Mouse (Mus musculus): Measurements from ENCODE around the gene Nme4.

Gene Nme4

DNA sequence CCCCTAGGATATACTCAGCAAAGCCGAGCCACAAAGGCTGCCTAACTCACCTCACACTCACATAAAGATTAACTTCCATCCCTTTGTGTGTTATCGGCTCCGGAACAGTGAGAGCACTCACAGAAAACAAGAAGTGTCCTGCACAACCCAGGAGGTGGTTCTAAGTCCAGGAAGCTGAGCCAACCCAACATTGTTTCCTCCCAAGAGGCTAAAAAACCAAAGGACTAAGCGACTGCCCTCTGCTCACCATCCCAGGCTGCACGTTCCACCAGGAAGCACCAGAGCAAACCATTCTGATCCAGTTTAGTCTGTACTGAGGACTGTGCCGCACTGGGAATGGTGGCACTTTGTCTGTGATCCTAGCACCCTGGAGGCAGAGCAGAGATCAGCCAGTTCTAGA is 30.5 kb downstream of the Nme4 start:
- no peak for DNase-seq

DNA sequence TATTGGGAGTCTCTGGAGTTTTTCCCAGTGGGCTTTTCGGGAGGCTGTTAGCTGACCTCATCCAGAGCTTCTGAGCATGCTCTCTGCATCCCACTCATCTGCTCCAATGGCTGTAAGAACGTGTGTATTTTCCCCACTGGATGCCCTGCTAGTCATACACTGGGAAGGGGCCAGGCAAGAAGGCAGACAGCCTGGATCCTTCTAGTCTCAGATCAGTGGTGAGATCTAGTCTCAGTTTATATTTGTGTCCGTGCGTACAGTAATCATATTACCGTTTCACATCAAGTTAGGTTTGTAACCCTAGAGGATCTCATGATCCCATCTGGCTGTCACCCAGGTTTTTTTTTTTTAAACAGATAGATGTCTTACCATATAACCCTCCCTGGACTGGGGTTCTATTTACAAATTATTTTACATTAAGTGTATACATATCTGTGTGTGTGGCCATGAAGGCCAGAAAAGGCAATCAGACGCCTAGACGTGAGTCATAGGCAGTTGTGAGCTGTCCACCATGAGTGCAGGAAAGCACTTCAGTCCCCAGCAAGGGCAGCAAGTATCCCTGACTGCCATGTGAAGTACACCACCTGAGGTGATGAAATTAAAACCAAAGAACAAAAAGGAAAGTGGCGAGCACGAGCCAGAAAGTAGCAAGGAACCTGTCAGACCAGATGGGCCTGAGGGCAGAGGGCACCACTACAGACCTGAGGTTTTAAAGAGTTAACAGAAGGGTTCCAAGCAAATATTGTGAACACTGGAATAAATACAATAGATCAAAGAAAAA is 37.4 kb downstream of the Nme4 start:
- peak; percentile 34 for DNase-seq

DNA sequence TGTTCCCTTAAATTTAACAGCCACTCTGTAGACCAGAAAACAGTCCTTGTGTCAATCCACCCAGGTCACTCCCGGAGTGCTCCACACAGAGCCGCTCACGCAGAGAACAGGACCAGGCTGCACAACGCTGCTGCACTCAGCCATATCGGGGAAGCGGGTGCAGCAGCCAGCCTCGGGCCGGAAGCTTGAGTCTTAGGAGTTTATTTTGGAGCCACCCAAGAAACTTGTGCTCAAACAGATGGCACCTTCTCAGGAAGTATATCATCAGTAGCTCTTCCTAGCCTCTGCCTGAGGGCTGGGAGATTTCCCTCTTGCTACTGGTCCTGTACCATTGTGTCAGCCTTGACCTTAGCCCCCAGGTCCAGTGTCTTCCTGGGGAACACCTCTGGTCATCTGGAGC is 38.1 kb downstream of the Nme4 start:
- no peak for DNase-seq

DNA sequence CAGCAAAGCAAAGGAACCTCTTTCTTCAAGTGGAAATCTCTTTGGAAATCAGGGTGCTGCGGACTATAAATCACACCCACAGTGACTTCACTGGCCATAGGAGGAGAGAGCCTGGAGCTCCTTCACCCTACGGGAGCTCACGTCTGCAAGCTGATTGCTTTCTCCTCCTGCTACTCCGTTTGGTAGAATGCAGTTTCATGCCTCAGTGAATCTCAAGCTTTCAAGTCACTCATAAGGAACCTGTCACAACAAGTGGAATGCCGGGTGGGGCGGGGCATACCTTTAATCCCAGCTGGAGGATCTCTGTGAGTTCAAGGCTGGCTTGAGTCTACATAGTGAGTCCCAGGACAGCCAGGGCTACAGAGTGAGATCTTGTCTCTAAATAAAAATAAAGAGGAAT is 40.2 kb downstream of the Nme4 start:
- DNase-seq = peak; percentile 8

DNA sequence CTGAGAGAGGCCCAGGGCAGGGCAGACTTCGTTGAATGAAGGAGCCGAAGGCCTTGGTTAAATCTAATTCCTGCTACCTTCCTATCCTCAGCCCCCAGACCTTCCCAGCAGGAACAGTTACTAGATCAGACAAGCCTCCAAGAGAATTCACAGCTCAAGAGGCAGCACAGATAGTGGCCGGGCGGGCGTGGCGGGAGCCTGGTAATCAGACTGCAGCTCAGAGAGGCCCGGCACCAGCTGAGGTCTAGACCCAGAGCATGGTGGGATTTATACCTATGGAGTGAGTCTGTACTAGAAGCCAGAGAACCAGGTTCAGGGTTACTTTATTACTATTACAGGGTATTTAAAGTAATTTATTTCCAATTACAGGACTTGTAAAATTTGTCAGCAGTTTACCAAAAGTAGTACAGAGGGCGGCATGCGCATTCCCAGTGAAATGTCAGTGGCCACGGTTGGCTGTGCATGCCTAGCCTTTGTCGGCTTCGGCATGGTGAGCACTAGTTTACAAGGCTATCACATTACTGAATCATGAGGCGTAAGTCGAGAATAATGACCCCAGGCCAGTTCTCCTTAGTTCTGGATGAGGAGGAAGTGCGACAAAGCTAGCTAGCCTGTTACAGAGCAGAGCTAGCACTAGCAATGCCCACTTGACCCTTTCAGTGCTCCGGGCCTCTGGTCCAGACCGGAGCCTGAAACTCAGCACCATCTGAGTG is 41.1 kb downstream of the Nme4 start:
- DNase-seq = peak; percentile 12

DNA sequence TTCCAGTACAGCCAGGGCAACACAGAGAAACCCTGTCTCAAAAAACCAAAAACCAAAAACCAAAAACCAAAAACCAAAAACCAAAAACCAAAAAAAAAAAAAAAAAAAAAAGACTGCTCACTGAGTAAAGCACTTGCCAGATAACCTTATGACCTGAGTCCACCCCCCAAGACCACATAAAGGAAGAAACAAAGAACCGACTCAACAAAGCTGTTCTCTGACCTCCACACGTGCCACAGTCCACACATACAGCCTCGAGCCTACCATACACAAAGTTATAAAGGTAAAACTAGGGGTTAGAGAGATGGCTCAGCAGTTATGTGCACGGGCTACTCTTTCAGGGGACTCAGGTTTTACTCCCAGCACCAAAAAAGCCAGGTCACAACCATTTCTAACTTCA is 42.7 kb downstream of the Nme4 start:
- peak; percentile 4 for DNase-seq

DNA sequence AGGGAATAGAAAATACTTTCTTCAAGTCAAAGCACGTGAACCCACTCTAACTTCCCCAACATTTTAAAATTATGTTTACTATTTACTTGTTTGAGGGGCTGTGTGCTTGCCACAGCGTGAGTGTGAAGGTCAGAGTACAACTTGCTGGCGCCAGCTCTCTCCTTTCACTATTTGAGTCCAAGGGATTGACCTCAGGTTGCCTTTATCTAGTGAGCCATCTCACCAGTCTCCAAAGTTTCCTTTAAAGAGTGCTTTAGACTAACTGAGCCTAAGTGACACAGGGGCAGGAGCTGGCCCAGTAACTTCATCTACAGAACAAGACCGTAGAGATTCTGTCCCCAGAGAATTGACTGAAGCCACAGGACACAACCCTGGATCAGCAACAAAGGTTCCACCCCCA is 43.3 kb downstream of the Nme4 start:
- no peak for DNase-seq

DNA sequence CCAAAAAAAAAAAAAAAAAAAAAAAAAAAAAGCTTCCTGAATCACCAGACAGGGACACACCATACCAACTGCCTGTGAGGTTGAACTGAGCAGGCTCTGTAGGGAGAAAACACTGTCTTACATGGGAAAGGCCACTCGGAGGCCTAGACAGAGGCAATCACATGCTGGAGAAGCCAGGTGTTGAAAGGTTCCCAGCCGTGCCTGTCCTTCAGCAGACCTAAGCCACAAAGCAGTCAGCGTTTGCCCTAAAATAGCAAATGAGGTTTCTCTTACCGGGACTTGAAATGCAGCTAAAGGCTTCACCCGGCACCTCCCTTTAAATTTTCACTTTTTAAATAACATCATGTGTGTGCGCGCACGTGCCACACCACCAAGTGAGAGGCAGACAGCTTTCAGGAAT is 47.3 kb downstream of the Nme4 start:
- no peak for DNase-seq

DNA sequence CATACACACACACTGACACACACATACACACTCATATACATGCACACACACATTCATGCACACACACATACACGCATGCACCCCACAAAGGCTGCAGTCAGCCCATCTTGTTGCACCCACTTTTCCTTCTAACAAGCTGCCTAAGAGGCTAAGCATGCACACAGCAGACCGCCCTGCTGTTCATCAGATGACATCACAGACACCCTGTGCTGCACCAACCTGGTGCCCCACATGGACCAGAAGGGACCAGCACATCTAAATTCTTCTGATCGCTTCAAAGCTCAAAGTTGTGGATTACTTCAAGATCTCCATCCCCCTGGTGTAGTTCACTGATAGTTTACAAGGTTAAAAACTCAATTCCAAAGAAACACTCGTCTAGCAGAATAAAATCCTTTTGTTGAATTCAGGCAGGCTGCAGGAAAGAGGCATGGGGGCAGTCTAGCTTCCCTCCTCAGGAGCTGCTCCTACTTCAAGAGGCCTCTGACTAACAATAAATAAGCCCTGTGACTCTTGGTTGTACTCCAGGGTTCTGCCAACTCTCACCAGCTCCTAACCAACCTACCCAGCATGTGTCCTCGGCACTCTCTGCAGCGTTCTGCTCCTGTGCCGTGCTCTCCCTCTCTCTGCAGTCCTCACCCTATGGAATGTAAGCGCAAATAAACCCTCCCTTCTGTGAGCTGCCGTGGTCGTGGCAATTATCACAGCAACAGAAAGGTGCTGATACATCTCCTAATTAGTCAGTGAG is 49.0 kb downstream of the Nme4 start:
- DNase-seq = peak; percentile 72

DNA sequence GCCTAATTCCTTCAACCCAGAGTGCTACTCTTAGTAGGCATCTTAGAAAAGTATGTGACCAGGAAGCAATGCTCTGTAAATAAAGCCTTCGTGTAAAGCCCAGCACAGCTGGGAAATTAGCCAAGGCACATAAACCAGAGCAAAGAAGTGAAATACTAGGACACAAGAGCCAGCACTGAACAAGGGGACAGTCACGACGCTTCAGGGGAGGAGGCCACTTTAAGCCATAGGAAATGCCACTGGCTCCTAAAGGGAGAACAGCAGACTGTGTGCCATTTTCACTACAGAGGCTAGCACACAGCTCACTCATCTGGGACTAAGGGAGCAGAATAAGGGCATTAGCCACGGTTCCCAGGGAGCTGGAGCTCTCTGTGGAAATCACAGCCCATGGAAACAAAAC is 50.1 kb downstream of the Nme4 start:
- no peak for DNase-seq

DNA sequence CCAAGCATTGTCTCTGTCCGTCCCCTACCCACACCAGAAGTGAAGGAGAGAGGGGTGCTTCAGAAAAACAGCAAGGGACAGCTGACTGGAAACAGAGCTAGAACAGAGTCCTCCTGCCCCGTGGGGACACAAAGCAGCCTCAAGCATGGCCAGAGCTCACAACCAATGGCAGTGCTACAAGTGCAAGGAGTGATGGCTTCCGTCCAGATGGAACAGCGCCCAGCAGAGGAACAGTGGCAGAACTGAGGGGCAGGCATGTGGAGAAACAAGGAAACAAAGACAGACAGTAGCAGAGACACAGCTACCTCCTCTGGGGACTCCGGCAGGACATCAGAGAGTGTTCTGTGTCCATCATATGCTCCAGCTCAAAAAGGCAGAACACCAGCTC is 52.2 kb downstream of the Nme4 start:
- peak; percentile 91 for DNase-seq

DNA sequence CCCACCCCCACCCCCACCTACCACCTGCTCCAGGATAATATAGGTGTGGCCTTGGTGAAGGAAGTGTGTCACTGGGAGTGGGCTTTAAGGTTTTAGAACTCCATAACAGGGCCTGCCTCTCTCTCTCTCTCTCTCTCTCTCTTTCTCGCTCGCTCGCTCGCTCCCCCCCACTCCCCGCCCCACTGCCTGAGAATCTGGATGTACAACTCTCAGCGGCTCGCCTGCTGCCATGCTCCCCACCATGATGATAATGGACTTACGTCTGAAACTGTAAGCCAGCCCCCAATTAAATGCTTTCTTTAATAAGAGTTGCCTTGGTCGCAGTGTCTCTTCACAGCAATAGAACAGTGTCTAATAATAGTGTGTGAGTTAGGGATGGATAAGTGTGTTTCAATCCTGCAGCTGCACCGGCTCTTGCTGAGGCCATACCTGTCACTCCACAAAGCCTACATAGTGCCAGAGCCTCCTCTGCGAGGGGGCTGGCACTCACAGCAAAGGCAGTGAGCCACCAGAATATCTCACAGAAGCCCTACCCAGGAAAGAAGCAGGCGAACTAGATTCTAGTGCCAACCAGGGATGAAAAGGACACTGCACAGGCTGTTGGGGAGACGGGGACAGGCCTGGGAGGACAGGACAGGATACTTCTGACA is 52.7 kb downstream of the Nme4 start:
- DNase-seq = peak; percentile 77

Data from cerebellum, adult 9-11 months (tissue).